Mouse (Mus musculus) brown adipose tissue, adult 24 weeks (tissue): ENCODE measurements around the gene Ogfod1. TPM values are rescaled to one million over a fixed set of nuclear protein-coding genes. Genes with fewer than 3 reads are reported as not detected.

Source experiments
- H3K27ac ChIP-seq: fragments of 200-500 bp; replicated peaks from 2 replicates; pipeline ENCODE4 v1.5.1; 2012; ENCODE audit warnings: low read depth, mild to moderate bottlenecking, low read length
- H3K4me1 ChIP-seq: fragments of 200-500 bp; 2 replicates; pipeline ENCODE4 v1.6.1; 2012; ENCODE audit warnings: low read length, mixed read lengths; ENCODE audit not compliant: control insufficient read depth, insufficient read depth, insufficient read length
- H3K4me3 ChIP-seq: fragments of 200-500 bp; 2 replicates; pipeline ENCODE4 v1.5.1; 2012; ENCODE audit warnings: low read depth, mild to moderate bottlenecking, low read length, moderate library complexity; ENCODE audit not compliant: insufficient read depth
- polyA plus RNA-seq: library from polyadenylated mRNA; stranded (reverse); fragments of >200 nt; gene quantifications from 2 replicates; pipeline ENCODE4 v1.2.4, GENCODE M21; 2012; ENCODE audit not compliant: missing spikeins, insufficient read depth, insufficient read length

The Ogfod1 gene
- polyA plus RNA-seq, 1 experiment = 11.2 TPM

- Histone ChIP-seq H3K4me3 (peak overlapping the region; percentile 95), H3K27ac (no peak overlapping the region), H3K4me1 (peaks cover 7% of the 10 kb centered on the region)
Observed at GRCm38 (mm10) chr8:94037806-94038205, 808 bp downstream of the Ogfod1 start.

- H3K4me3 ChIP-seq = no peak overlapping the region
- no peak overlapping the region for H3K27ac ChIP-seq
- H3K4me1 ChIP-seq = no peaks in the 10 kb centered on the region
Observed at GRCm38 (mm10) chr8:94047845-94048244, 10.8 kb downstream of the Ogfod1 start.

GRCm38 (mm10) chr8:94052696-94053095 is 15.7 kb downstream of the Ogfod1 start:
- Histone ChIP-seq H3K4me1 (no peaks in the 10 kb centered on the region), H3K27ac (no peak overlapping the region), H3K4me3 (no peak overlapping the region)

GRCm38 (mm10) chr8:94057157-94057854 is 20.3 kb downstream of the Ogfod1 start:
- Histone ChIP-seq H3K27ac (no peak overlapping the region), H3K4me1 (no peaks in the 10 kb centered on the region), H3K4me3 (no peak overlapping the region)

- no peak overlapping the region for H3K4me3 ChIP-seq
- no peaks in the 10 kb centered on the region for H3K4me1 ChIP-seq
- no peak overlapping the region for H3K27ac ChIP-seq
Observed at GRCm38 (mm10) chr8:94066121-94066863, 29.3 kb downstream of the Ogfod1 start.

- no peak overlapping the region for H3K27ac ChIP-seq
- no peak overlapping the region for H3K4me3 ChIP-seq
- no peaks in the 10 kb centered on the region for H3K4me1 ChIP-seq
Observed at GRCm38 (mm10) chr8:94068793-94069192, 31.8 kb downstream of the Ogfod1 start.

- H3K27ac ChIP-seq = no peak overlapping the region
- H3K4me1 ChIP-seq = no peaks in the 10 kb centered on the region
- H3K4me3 ChIP-seq = no peak overlapping the region
Observed at GRCm38 (mm10) chr8:94076461-94077192, 39.6 kb downstream of the Ogfod1 start.

- no peak overlapping the region for H3K27ac ChIP-seq
- no peaks in the 10 kb centered on the region for H3K4me1 ChIP-seq
Observed at GRCm38 (mm10) chr8:94087964-94088363, 51.0 kb downstream of the Ogfod1 start.

GRCm38 (mm10) chr8:94089715-94090114 is 52.7 kb downstream of the Ogfod1 start:
- Histone ChIP-seq H3K27ac (no peak overlapping the region), H3K4me3 (no peak overlapping the region), H3K4me1 (no peaks in the 10 kb centered on the region)

More at GRCm38 (mm10) chr8:94087964-94088363, 51.0 kb downstream of the Ogfod1 start:
- H3K4me3 ChIP-seq = no peak overlapping the region

- no peak overlapping the region for H3K27ac ChIP-seq
- no peak overlapping the region for H3K4me3 ChIP-seq
- H3K4me1 ChIP-seq = no peaks in the 10 kb centered on the region
Observed at GRCm38 (mm10) chr8:94092848-94093247, 55.9 kb downstream of the Ogfod1 start.

- Histone ChIP-seq H3K27ac (no peak overlapping the region), H3K4me3 (no peak overlapping the region), H3K4me1 (no peaks in the 10 kb centered on the region)
Observed at GRCm38 (mm10) chr8:94094281-94094680, 57.3 kb downstream of the Ogfod1 start.

- no peaks in the 10 kb centered on the region for H3K4me1 ChIP-seq
Observed at GRCm38 (mm10) chr8:94098081-94098974, 61.3 kb downstream of the Ogfod1 start, which contains the start of gene Bbs2. Gene Bbs2, minus strand, starts transcription at chr8:94098928.

GRCm38 (mm10) chr8:94098996-94099395 is 62.0 kb downstream of the Ogfod1 start:
- Histone ChIP-seq H3K4me1 (no peaks in the 10 kb centered on the region), H3K4me3 (no peak overlapping the region), H3K27ac (peak overlapping the region; percentile 92; the same call in 1 of the 2 replicates)

More at GRCm38 (mm10) chr8:94098081-94098974, 61.3 kb downstream of the Ogfod1 start, which contains the start of gene Bbs2:
- H3K27ac ChIP-seq = peak within 1 kb of the TSS; percentile 92
- peak within 1 kb of the TSS; percentile 81 for H3K4me3 ChIP-seq

GRCm38 (mm10) chr8:94104146-94104545 is 67.1 kb downstream of the Ogfod1 start:
- H3K4me1 ChIP-seq = no peaks in the 10 kb centered on the region
- H3K27ac ChIP-seq = no peak overlapping the region
- no peak overlapping the region for H3K4me3 ChIP-seq
